Mouse (Mus musculus): Measurements from ENCODE around the gene Shcbp1l. TPM values are rescaled to one million over a fixed set of nuclear protein-coding genes. Genes with fewer than 3 reads are reported as not detected.
"Not testable (repeated sequence)": the region's sequence is repeated elsewhere in the genome, so short reads cannot be mapped to it uniquely, and the experiment has no call there.

Gene Shcbp1l
- polyA plus RNA-seq, 1 experiment: 0.49 TPM

DNA sequence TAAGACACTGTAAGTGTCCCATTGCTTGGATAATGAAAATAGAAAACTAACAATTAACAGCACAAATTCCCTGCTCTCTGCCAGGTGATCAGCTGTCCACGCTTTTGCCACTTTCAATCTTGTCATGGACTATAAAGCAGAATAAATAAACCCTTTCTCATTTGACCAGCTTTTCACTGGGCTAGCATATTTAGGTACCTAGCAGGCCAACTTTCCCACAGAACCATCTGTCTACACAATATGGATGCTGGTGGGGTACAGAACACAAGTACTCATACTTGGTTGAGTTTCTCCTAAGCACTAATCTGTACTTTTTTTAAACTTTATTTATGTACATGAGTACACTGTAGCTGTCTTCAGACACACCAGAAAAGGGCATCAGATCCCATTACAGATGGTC lies 54.3 kb downstream of the Shcbp1l start:
- no peak overlapping the region for H3K27ac ChIP-seq (ENCODE audit: insufficient read depth, low read length)
- no peak for TF ChIP-seq POLR2A (IDR thresholded peaks at IDR 0.05; ENCODE audit: low read depth, low read length)
- no peak for TF ChIP-seq CTCF (IDR thresholded peaks at IDR 0.05; ENCODE audit: extremely low read depth, insufficient read depth, insufficient read length, insufficient replicate concordance)
- WGBS: 97% methylated on average over 1 of the region's 1 CpGs
- H3K27me3 ChIP-seq (ENCODE audit: control insufficient read depth, insufficient read depth, low read length): no peaks in the 10 kb centered on the region
- peaks cover 2% of the 10 kb centered on the region; the same call in 1 of the 2 replicates for H3K4me1 ChIP-seq (ENCODE audit: control insufficient read depth, insufficient read depth, insufficient read length)
- no peak for DNase-seq (ENCODE audit: low read depth in 1 of 2, low spot score in 2 of 2)
- peaks cover 40% of the 10 kb centered on the region for H3K36me3 ChIP-seq (ENCODE audit: control insufficient read depth, insufficient read depth, low read length)
- no peak overlapping the region for H3K4me3 ChIP-seq (ENCODE audit: extremely low read depth, insufficient read depth, insufficient read length)

DNA sequence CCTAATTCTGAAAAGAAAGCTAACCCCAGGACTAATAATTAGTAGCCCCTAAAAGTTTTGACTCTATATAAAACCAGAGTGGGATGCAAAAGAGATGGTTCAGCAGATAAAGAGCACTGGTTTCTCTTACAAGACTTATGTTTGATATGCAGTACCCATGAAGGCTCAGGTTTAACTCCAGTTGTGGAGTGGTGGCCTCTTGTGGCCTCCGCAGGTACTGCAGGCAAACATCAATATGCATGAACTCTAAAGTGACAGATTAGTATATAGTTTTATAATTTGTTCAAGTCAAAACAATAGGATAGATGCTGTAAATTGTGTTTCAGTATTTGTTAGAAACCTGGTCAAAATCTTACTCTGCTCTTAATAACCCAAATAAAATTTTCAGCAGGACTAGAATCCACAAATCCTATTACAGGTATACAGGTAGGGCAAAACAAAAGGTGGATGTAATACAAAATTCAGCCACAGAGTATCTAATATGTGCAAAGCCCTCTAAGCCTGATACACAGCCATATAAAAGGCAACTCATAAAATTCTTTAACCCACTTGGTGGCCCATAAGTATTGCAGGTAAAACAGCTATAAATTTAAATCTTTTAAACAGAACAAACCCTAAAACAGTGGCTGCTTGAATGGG lies 55.5 kb downstream of the Shcbp1l start:
- Histone ChIP-seq H3K4me3 (ENCODE audit: extremely low read depth, insufficient read depth, insufficient read length) (no peak overlapping the region), H3K36me3 (ENCODE audit: control insufficient read depth, insufficient read depth, low read length) (peaks cover 34% of the 10 kb centered on the region), H3K4me1 (ENCODE audit: control insufficient read depth, insufficient read depth, insufficient read length) (peaks cover 6% of the 10 kb centered on the region; the same call in 1 of the 2 replicates), H3K27ac (ENCODE audit: insufficient read depth, low read length) (no peak overlapping the region), H3K27me3 (ENCODE audit: control insufficient read depth, insufficient read depth, low read length) (no peaks in the 10 kb centered on the region)
- WGBS: 29% methylated on average over 1 of the region's 1 CpGs
- TF ChIP-seq POLR2A (IDR thresholded peaks at IDR 0.05; ENCODE audit: low read depth, low read length) (no peak), CTCF (IDR thresholded peaks at IDR 0.05; ENCODE audit: extremely low read depth, insufficient read depth, insufficient read length, insufficient replicate concordance) (peak; percentile 47; the same call in 1 of the 2 replicates)
- DNase-seq (ENCODE audit: low read depth in 1 of 2, low spot score in 2 of 2): peak; percentile 57 to 77

DNA sequence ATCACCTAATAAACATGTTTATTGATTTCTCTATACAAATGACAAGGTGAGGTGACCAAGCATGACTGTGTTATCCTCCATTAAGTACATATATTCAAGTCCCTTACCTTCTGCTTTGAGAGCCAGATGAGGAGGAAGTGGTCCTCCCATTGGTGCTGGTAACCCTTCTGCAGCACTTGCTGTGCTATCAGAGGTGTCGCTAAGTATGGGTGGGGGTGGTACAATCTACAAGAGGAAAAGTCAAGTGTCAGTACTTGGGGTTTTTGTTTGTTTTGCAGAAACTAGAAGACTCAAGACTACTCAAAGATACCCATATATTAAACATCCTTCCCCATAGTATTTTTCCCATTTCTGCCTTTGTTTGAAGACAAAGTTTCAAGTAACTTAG lies 56.1 kb downstream of the Shcbp1l start:
- H3K36me3 ChIP-seq (ENCODE audit: control insufficient read depth, insufficient read depth, low read length): peaks cover 34% of the 10 kb centered on the region
- H3K4me3 ChIP-seq (ENCODE audit: extremely low read depth, insufficient read depth, insufficient read length): no peak overlapping the region
- WGBS: 70% methylated on average over 1 of the region's 1 CpGs
- H3K27ac ChIP-seq (ENCODE audit: insufficient read depth, low read length): no peak overlapping the region
- peaks cover 7% of the 10 kb centered on the region; the same call in 1 of the 2 replicates for H3K4me1 ChIP-seq (ENCODE audit: control insufficient read depth, insufficient read depth, insufficient read length)
- no peak for DNase-seq (ENCODE audit: low read depth in 1 of 2, low spot score in 2 of 2)
- TF ChIP-seq POLR2A (IDR thresholded peaks at IDR 0.05; ENCODE audit: low read depth, low read length): no peak
- TF ChIP-seq CTCF (IDR thresholded peaks at IDR 0.05; ENCODE audit: extremely low read depth, insufficient read depth, insufficient read length, insufficient replicate concordance): no peak
- no peaks in the 10 kb centered on the region for H3K27me3 ChIP-seq (ENCODE audit: control insufficient read depth, insufficient read depth, low read length)

DNA sequence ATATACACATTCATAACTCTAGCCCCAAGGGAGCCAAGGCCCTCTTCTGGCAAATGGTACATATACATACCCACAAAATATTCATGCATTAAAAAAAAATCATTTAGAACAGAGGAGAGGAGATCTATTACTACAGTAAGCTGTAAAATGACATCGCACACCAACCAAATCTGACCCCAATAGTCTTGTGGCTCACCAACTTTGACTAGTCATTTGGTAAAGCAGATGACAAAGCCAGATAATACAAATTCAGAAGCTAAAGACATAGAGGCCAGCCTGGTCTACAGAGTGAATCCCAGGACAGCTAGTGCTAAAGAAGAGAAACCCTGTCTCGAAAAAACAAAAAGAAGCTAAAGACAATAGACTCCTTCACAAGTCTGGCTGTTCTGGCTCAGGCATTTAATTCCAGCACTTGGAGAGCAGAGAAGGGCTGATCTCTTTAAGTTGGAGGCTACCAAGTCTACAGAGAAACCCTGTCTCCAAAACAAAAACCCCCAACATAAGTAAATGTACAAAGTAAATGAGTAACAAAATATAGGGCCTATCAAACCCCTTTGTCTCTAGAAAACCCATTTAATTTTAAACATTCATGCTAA lies 60.3 kb downstream of the Shcbp1l start:
- no peak for DNase-seq (ENCODE audit: low read depth in 1 of 2, low spot score in 2 of 2)
- Histone ChIP-seq H3K27ac (ENCODE audit: insufficient read depth, low read length) (no peak overlapping the region), H3K27me3 (ENCODE audit: control insufficient read depth, insufficient read depth, low read length) (no peaks in the 10 kb centered on the region), H3K4me1 (ENCODE audit: control insufficient read depth, insufficient read depth, insufficient read length) (peaks cover 18% of the 10 kb centered on the region), H3K36me3 (ENCODE audit: control insufficient read depth, insufficient read depth, low read length) (peaks cover 8% of the 10 kb centered on the region), H3K4me3 (ENCODE audit: extremely low read depth, insufficient read depth, insufficient read length) (peak overlapping the region; percentile 13; the same call in 1 of the 2 replicates)
- WGBS: 15% methylated on average over 2 of the region's 2 CpGs
- no peak for TF ChIP-seq CTCF (IDR thresholded peaks at IDR 0.05; ENCODE audit: extremely low read depth, insufficient read depth, insufficient read length, insufficient replicate concordance)
- TF ChIP-seq POLR2A (IDR thresholded peaks at IDR 0.05; ENCODE audit: low read depth, low read length): no peak

DNA sequence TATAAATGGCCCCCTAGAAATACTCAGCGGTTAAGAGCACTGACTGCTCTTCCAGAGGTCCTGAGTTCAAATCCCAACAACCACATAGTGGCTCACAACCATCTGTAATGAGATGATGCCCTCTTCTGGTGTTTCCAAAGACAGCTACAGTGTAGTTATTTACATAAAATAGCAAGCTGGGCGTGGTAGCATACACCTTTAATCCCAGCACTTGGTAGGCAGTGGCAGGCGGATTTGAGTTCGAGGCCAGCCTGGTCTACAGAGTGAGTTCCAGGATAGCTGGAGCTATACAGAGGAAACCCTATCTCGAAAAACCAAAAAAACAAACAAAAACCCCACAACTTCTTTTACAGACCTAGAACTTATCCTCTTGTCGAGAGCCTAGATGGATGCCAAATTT lies 61.2 kb downstream of the Shcbp1l start:
- 9% methylated on average over 6 of the region's 6 CpGs for WGBS
- peaks cover 18% of the 10 kb centered on the region for H3K4me1 ChIP-seq (ENCODE audit: control insufficient read depth, insufficient read depth, insufficient read length)
- H3K36me3 ChIP-seq (ENCODE audit: control insufficient read depth, insufficient read depth, low read length); H3K27ac ChIP-seq (ENCODE audit: insufficient read depth, low read length); H3K27me3 ChIP-seq (ENCODE audit: control insufficient read depth, insufficient read depth, low read length); DNase-seq (ENCODE audit: low read depth in 1 of 2, low spot score in 2 of 2): not testable (repeated sequence)
- H3K4me3 ChIP-seq (ENCODE audit: extremely low read depth, insufficient read depth, insufficient read length): peak overlapping the region; percentile 75

DNA sequence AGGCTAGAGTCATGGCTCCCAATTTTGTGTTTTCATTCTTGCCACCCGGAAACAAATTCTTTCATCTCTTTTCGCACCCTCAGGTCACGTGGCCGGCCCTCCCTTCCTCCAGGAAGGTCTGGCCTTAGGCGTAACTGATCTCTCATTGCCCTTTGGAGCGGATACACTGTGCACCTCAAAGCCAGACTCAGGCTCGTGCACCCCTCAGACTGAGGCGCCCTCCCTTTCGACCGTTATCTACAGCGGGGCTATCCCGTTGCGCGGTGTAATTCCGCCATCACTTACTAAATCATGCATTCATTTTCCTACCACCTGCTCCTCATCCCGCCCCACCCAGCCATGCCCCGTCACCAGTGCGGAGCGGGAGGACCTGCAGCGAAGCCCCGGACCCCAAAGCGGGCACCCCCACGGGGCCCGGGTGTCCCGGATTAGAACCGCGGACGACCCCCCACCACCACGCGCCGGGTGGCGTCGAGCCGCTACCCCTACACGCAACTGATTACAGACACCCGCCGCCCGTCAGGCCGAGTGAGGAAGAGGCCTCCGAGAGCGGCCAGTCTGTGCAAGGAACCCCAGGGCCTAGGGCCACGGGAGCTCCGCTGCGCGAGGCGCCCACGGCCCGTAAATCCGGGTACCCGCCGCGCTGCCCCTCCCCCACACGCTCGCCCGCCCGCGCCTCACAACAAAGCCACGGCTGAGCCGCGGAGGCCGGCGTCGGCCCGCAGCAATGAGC lies 62.0 kb downstream of the Shcbp1l start:
- peak; percentile 54 to 75 for DNase-seq (ENCODE audit: low read depth in 1 of 2, low spot score in 2 of 2)
- WGBS: 1% methylated on average over 64 of the region's 64 CpGs

More for the DNA sequence above, 62.0 kb downstream of the Shcbp1l start:
- TF ChIP-seq POLR2A (IDR thresholded peaks at IDR 0.05; ENCODE audit: low read depth, low read length): no peak; the same call in 1 of the 2 replicates
- TF ChIP-seq CTCF (IDR thresholded peaks at IDR 0.05; ENCODE audit: extremely low read depth, insufficient read depth, insufficient read length, insufficient replicate concordance): no peak
- Histone ChIP-seq H3K27ac (ENCODE audit: insufficient read depth, low read length) (peak overlapping the region; percentile 90), H3K4me1 (ENCODE audit: control insufficient read depth, insufficient read depth, insufficient read length) (peaks cover 25% of the 10 kb centered on the region), H3K4me3 (ENCODE audit: extremely low read depth, insufficient read depth, insufficient read length) (peak overlapping the region; percentile 75), H3K36me3 (ENCODE audit: control insufficient read depth, insufficient read depth, low read length) (peaks cover 3% of the 10 kb centered on the region), H3K27me3 (ENCODE audit: control insufficient read depth, insufficient read depth, low read length) (no peaks in the 10 kb centered on the region)

All from spleen, adult 2 months (tissue).